Mouse (Mus musculus) regulatory T cell (primary cell): Measurements from ENCODE around the gene Actn4.

Experiments
- in situ Hi-C: fragments of 300-600 bp; cut with MboI, MseI; formaldehyde crosslinking; loops from one replicate; pipeline ENCODE4 v1.15.1; 2025; ENCODE audit warnings: high pct_unique_total_duplicates

Actn4 gene

DNA sequence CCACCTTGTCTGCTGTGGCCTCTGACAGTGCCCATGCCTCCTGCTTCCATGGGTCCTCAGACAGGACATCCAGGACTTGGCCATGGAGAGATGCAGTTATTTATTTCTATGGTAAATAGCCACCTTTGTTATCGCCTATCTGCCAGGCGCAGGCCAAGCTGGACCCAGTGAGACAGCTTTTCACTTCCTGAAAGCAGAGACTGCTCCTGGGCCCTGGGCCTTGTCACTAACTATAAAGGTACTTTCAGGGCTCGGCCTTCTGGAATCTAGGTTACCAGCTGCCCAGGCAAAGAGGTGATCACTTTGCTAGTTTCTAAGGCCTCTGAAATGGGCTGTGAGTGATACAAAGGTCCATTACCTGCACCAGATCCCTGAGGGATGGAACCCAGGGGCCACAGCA lies 37.3 kb downstream of the Actn4 start:
- in situ Hi-C loops: no loop called here

- in situ Hi-C loops: no loop called here
These were observed 38.3 kb downstream of the Actn4 start for GRCm38 (mm10) chr7:28923865-28924291.

GRCm38 (mm10) chr7:28922606-28923005 lies 39.5 kb downstream of the Actn4 start:
- in situ Hi-C loops: no loop called here

GRCm38 (mm10) chr7:28921722-28922465 lies 40.2 kb downstream of the Actn4 start:
- in situ Hi-C loops: no loop called here

DNA sequence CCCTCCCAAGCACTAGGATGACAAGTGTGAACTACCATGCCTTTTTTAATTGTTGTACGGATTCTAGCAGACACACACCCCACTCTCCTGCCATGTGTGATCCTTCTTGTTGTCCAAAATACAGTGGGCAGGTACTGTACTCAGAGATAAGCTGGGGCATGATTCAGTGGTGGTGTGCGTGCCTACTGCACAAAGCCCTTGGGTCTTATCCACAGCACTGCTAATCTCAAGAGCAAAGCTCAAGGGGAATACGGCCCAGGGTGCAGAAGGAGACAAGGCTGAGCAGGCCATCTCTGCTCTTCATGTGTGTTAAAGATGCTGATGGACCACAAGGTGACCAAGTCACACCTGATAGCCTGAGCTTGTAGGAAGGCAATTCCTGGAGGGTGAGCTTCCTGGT lies 41.0 kb downstream of the Actn4 start:
- in situ Hi-C loops: no loop called here

DNA sequence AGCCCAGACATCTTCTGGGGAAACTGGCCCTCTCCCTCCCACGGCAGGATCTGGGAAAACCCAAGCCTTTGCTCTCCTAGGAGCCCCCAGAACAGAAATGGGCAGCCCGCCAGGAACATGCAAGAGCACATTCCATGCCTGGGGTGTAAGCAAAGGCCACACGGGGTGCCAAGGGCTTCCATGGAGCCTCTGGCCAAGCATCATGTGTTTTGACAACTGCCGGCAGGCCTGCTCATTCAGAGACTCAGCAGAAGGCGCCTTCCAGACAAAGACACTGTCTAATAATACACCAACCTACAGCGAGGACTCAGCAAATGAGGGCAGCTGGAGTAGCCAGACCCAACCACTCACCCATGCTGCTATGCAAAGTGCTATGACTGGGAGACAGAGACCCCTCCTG lies 42.3 kb downstream of the Actn4 start:
- in situ Hi-C loops: loop anchor here (10.0 kb wide), 1 partner anchor 1455 kb away; no protein-coding TSS in a partner anchor

DNA sequence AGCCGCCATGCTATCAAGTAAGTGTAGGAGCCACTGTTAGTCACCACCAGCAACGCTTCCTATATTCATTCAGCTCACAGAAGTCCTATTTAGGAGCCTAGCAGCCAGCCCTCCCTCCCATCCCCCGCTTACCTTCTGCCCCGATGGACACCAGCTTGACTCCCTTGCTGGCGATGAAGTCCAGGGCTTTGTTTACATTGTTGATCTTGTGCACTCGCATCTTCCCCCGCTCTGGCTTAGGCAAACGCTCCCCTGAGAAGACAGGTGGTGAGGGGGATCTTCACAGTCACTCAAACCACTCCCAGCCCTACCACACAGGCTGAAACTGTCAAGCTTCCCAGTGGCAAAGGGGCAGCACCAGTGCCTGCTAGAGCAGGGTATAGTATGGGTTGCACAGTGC lies 43.6 kb downstream of the Actn4 start:
- in situ Hi-C loops: loop anchor here (10.0 kb wide), 1 partner anchor 1456 kb away; no protein-coding TSS in a partner anchor

GRCm38 (mm10) chr7:28917503-28918426 lies 44.4 kb downstream of the Actn4 start:
- in situ Hi-C loops: loop anchor here (10.0 kb wide), 1 partner anchor 1457 kb away; no protein-coding TSS in a partner anchor

GRCm38 (mm10) chr7:28916491-28916890 lies 45.6 kb downstream of the Actn4 start:
- in situ Hi-C loops: loop anchor here (10.0 kb wide), 1 partner anchor 1458 kb away; no protein-coding TSS in a partner anchor

- in situ Hi-C loops: loop anchor here (10.0 kb wide), 1 partner anchor 1462 kb away; no protein-coding TSS in a partner anchor
These were observed 49.0 kb downstream of the Actn4 start for GRCm38 (mm10) chr7:28913171-28913570.

DNA sequence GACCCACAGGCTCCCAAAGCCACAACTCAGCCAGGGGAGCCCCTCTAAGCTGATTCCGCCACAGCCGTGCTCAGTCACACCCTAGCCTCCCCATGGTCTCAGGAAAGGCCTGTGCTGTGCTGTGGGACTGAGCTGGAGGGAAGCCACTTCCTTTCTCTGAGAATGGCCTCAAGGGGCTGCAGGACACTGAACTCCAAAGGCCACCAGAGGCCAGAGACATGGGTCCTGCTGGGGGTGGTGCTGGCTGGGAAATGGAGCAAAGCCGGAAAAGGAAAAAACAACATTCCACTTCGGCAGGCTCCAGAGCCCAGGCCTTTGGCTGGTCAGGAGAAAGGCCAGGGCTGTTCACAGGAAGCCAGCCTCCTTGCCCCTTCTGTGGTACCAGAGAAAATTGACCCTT lies 50.5 kb downstream of the Actn4 start:
- in situ Hi-C loops: loop anchor here (10.0 kb wide), 1 partner anchor 1463 kb away; no protein-coding TSS in a partner anchor

GRCm38 (mm10) chr7:28907195-28907594 lies 54.9 kb downstream of the Actn4 start:
- in situ Hi-C loops: no loop called here

- in situ Hi-C loops: no loop called here
These were observed 58.4 kb downstream of the Actn4 start for GRCm38 (mm10) chr7:28903778-28904177.

DNA sequence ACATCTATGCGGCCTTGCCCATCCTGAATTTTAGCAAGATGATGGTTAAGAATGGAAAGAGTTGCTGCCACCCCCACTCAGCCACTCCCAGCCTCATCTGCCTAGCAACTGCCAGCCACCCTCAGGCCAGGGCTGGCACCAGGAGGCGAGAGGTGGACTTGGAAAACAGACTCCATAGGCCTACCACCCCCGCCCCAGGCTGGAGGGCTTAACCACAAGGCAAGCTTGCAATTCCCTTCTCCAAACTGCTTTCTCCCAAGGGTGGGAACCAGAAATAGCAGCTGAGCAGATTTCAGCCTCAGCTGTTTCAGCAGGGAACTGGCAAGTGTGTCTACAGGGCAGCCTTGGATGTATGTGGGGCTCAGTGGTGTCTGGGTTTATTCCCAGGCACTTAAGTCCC lies 59.3 kb downstream of the Actn4 start:
- in situ Hi-C loops: no loop called here

DNA sequence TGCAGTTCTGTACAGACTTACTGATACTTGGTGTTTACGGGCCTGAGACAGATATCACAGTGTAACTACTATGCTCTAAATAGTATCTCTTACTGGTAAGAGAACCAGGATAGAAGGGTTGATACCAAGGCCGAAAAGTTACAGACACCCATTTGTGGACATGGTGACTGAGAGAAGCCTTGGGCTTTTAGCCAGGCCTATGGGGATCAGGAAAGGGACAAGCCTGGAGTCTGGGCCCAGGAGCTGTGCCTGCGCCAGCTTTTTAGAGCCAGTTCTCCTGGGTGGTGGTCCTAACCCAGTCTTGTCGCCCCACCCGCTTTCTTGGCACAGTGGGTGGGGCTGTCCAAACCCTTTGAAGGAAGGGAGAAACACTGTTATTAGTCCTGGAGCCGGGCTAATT lies 60.0 kb downstream of the Actn4 start:
- in situ Hi-C loops: no loop called here

DNA sequence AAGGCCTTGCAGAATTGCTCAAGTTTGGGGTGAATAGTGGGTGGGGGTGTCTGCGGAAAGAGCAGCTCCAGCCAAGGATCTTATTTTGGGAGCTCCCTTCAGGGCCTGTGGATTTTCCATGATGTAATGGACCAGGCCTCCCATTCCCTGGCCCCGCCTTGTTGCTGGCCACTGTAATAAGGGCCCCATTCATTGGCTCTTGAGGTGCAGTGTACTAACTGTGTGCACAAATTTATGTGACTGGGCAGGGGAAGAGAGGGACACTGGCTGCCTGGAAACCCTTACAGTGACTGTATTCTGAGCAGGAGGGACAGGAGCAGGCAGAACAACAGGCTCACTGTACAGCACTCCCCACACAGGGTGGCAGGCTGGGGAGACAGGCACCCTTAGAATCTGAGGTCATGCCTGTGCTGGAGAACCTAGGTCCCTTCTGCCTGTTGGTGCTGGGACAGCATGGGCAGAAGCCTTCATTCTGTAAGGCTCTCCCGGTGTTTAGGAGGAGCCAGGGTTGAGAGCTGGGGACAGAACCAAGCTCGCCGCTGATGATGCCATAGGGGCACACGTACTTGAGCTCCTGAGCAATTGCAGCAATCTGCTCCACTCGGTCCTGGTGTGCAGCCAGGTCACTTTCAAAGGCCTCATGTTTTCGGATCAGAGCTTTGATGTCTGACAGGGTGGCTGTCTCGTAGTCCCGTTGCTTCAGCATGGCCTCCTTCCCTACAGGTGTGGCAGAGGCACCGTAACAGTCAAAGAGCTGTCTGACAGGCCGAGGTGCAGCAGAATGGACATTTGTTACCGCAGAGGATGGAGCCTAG lies 60.6 kb downstream of the Actn4 start:
- in situ Hi-C loops: no loop called here

- in situ Hi-C loops: no loop called here
These were observed 62.2 kb downstream of the Actn4 start for GRCm38 (mm10) chr7:28899972-28900371.

DNA sequence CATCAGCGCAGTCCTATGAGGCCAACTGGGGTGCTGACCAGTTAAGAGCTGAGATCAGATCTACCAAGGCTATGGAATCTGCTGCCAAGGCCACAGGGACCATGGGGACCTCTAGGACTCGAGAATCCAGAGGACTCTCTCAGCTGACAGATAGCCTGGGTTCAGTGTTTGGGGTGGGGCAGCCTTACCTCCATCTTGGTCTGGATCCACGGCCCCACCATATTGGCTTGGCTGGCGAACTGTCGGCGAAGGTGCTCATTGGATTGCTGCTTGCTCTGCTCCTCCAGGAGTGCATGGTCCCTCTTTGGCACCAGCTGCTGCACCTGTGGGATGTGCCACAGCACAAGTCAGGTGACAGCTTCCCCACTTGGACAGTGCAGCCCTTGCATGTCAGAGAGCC lies 64.5 kb downstream of the Actn4 start:
- in situ Hi-C loops: no loop called here

GRCm38 (mm10) chr7:28894942-28895341 lies 67.2 kb downstream of the Actn4 start:
- in situ Hi-C loops: no loop called here

DNA sequence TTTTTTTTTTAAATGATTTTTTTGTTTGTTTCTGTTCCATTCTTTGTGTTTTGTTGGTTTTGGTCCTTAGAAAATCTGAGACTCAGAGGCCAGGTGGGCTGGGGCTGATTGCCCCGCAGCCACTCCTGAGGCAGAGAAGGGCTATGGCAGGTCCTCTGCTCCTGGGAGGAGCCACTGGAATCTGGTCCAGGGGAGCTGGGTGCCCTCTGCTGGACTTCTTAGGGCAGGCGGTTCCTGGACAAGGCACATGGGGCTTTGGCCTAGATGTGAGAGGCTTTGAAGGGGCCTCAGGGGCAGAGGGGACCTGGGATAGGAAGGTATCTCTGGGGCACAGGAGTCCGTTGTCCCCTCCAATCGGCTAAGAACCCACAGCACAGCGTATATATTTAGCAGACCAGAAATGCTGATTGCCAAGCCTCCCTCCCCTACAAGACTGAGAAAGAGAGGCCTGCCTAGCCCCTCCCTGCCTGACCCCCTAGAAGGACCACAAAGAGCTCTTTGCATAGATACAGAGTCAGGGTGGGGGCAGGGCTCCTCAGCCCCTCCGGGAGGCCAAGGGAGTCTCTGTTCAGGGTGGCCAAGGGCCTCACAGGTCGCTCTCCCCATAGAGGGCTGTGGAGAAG lies 68.4 kb downstream of the Actn4 start:
- in situ Hi-C loops: no loop called here

- in situ Hi-C loops: no loop called here
These were observed 69.5 kb downstream of the Actn4 start for GRCm38 (mm10) chr7:28892601-28893000.
